Mouse (Mus musculus): Measurements from ENCODE around the gene Efcab9.

DNA sequence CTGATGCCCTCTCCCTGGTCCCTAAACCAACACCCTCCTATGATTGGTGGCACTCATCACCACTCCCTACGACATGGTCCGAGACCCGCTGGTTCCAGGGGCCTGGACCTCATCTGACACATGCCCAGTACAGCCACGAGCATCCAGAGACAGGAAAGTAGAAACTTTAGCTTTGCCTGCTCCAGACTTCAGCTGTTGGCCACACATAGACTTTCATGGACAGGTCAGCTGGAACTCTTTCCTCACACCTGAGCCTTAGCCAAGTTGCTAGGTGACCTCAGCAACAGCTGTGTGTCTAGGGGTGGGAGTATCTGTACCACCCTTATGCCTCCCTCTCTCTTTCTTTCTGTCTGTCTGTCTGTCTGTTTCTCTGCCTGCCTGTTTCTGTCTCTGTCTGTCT lies 16.4 kb upstream of the Efcab9 start:
- TF ChIP-seq CTCF (conservative IDR thresholded peaks at IDR 0.05 in 1 of 2, IDR thresholded peaks at IDR 0.05 in 1 of 2; ENCODE audit: low read depth in 2 of 2, low read length in 2 of 2) (no peak), MAX (IDR thresholded peaks at IDR 0.05; ENCODE audit: low read length) (no peak), POLR2A (IDR thresholded peaks at IDR 0.05; ENCODE audit: low read depth, low read length) (no peak), HCFC1 (IDR thresholded peaks at IDR 0.05; ENCODE audit: low read depth, low read length) (no peak), USF1 (IDR thresholded peaks at IDR 0.05; ENCODE audit: low read depth, low read length) (no peak), ELF1 (IDR thresholded peaks at IDR 0.05; ENCODE audit: low read depth, low read length) (no peak), CHD2 (IDR thresholded peaks at IDR 0.05; ENCODE audit: low read length) (no peak), MAFK (IDR thresholded peaks at IDR 0.05; ENCODE audit: insufficient replicate concordance, low read length) (no peak), NELFE (IDR thresholded peaks at IDR 0.05; ENCODE audit: low read depth, low read length) (no peak), ETS1 (conservative IDR thresholded peaks at IDR 0.05; ENCODE audit: low read depth, low read length) (no peak), ZC3H11A (IDR thresholded peaks at IDR 0.05; ENCODE audit: low read depth, low read length) (no peak), NRF1 (IDR thresholded peaks at IDR 0.05; ENCODE audit: low read depth, low read length) (no peak), USF2 (conservative IDR thresholded peaks at IDR 0.05; ENCODE audit: low read depth, low read length) (no peak)
